Mouse (Mus musculus): ENCODE measurements around the gene Sat2. TPM values are rescaled to one million over a fixed set of nuclear protein-coding genes. Genes with fewer than 3 reads are reported as not detected.

The Sat2 gene
- polyA plus RNA-seq, 1 experiment from 2014 or later = 27.1 TPM

GRCm38 (mm10) chr11:69581814-69582213 is 40.0 kb upstream of the Sat2 start:
- peak overlapping the region; percentile 94 for H3K27ac ChIP-seq (ENCODE audit: low read length)
- 1% methylated on average over 8 of the region's 8 CpGs for WGBS

GRCm38 (mm10) chr11:69582230-69582805 is 39.5 kb upstream of the Sat2 start:
- Histone ChIP-seq H3K27me3 (ENCODE audit: control insufficient read depth, insufficient read depth, low read depth, low read length) (no peaks in the 10 kb centered on the region), H3K27ac (ENCODE audit: low read length) (no peak overlapping the region), H3K4me3 (ENCODE audit: low read depth, low read length) (peak overlapping the region; percentile 79), H3K4me2 (ENCODE audit: low read length) (peak overlapping the region; percentile 78), H3K4me1 (ENCODE audit: control insufficient read depth, insufficient read depth, low read length) (peaks cover 24% of the 10 kb centered on the region), H3K9ac (ENCODE audit: low read depth, low read length) (no peak overlapping the region; the same call in 1 of the 2 replicates), H3K36me3 (ENCODE audit: control insufficient read depth, insufficient read depth, low read length) (no peaks in the 10 kb centered on the region), H3K9me3 (replicated peaks; ENCODE audit: control insufficient read depth, low read length, poor library complexity, severe bottlenecking) (no peaks in the 10 kb centered on the region)
- 61% methylated on average over 9 of the region's 9 CpGs for WGBS
- ATAC-seq = no peak

More at GRCm38 (mm10) chr11:69581814-69582213, 40.0 kb upstream of the Sat2 start:
- Histone ChIP-seq H3K9ac (ENCODE audit: low read depth, low read length) (peak overlapping the region; percentile 60), H3K9me3 (replicated peaks; ENCODE audit: control insufficient read depth, low read length, poor library complexity, severe bottlenecking) (no peaks in the 10 kb centered on the region), H3K27me3 (ENCODE audit: control insufficient read depth, insufficient read depth, low read depth, low read length) (no peaks in the 10 kb centered on the region), H3K4me2 (ENCODE audit: low read length) (peak overlapping the region; percentile 78), H3K4me1 (ENCODE audit: control insufficient read depth, insufficient read depth, low read length) (peaks cover 29% of the 10 kb centered on the region), H3K4me3 (ENCODE audit: low read depth, low read length) (peak overlapping the region; percentile 79), H3K36me3 (ENCODE audit: control insufficient read depth, insufficient read depth, low read length) (no peaks in the 10 kb centered on the region)
- ATAC-seq = no peak

GRCm38 (mm10) chr11:69584008-69584407 is 37.8 kb upstream of the Sat2 start:
- peaks cover 10% of the 10 kb centered on the region for H3K4me1 ChIP-seq (ENCODE audit: control insufficient read depth, insufficient read depth, low read length)
- ATAC-seq = no peak
- no peak overlapping the region for H3K4me3 ChIP-seq (ENCODE audit: low read depth, low read length)
- WGBS = 89% methylated on average over 7 of the region's 7 CpGs
- no peaks in the 10 kb centered on the region for H3K27me3 ChIP-seq (ENCODE audit: control insufficient read depth, insufficient read depth, low read depth, low read length)
- peaks cover 7% of the 10 kb centered on the region; the same call in 1 of the 2 replicates for H3K36me3 ChIP-seq (ENCODE audit: control insufficient read depth, insufficient read depth, low read length)
- H3K9ac ChIP-seq (ENCODE audit: low read depth, low read length) = no peak overlapping the region
- H3K9me3 ChIP-seq (replicated peaks; ENCODE audit: control insufficient read depth, low read length, poor library complexity, severe bottlenecking) = no peaks in the 10 kb centered on the region
- H3K27ac ChIP-seq (ENCODE audit: low read length) = no peak overlapping the region
- H3K4me2 ChIP-seq (ENCODE audit: low read length) = no peak overlapping the region

- peaks cover 10% of the 10 kb centered on the region; the same call in 1 of the 2 replicates for H3K36me3 ChIP-seq (ENCODE audit: control insufficient read depth, insufficient read depth, low read length)
- no peak for ATAC-seq
Observed at GRCm38 (mm10) chr11:69584937-69585336, 36.9 kb upstream of the Sat2 start.

GRCm38 (mm10) chr11:69585718-69586325 is 36.0 kb upstream of the Sat2 start:
- WGBS = 81% methylated on average over 7 of the region's 7 CpGs
- Histone ChIP-seq H3K9me3 (replicated peaks; ENCODE audit: control insufficient read depth, low read length, poor library complexity, severe bottlenecking) (no peaks in the 10 kb centered on the region), H3K27ac (ENCODE audit: low read length) (no peak overlapping the region), H3K4me1 (ENCODE audit: control insufficient read depth, insufficient read depth, low read length) (peaks cover 6% of the 10 kb centered on the region), H3K4me3 (ENCODE audit: low read depth, low read length) (no peak overlapping the region), H3K27me3 (ENCODE audit: control insufficient read depth, insufficient read depth, low read depth, low read length) (no peaks in the 10 kb centered on the region), H3K9ac (ENCODE audit: low read depth, low read length) (no peak overlapping the region), H3K4me2 (ENCODE audit: low read length) (no peak overlapping the region), H3K36me3 (ENCODE audit: control insufficient read depth, insufficient read depth, low read length) (peaks cover 15% of the 10 kb centered on the region)
- ATAC-seq = no peak

More at GRCm38 (mm10) chr11:69584937-69585336, 36.9 kb upstream of the Sat2 start:
- no peak overlapping the region for H3K27ac ChIP-seq (ENCODE audit: low read length)
- WGBS = 95% methylated on average over 13 of the region's 13 CpGs
- no peak overlapping the region for H3K4me3 ChIP-seq (ENCODE audit: low read depth, low read length)
- no peaks in the 10 kb centered on the region for H3K9me3 ChIP-seq (replicated peaks; ENCODE audit: control insufficient read depth, low read length, poor library complexity, severe bottlenecking)
- peaks cover 6% of the 10 kb centered on the region for H3K4me1 ChIP-seq (ENCODE audit: control insufficient read depth, insufficient read depth, low read length)
- no peaks in the 10 kb centered on the region for H3K27me3 ChIP-seq (ENCODE audit: control insufficient read depth, insufficient read depth, low read depth, low read length)
- no peak overlapping the region for H3K4me2 ChIP-seq (ENCODE audit: low read length)
- no peak overlapping the region for H3K9ac ChIP-seq (ENCODE audit: low read depth, low read length)

- Histone ChIP-seq H3K27me3 (ENCODE audit: control insufficient read depth, insufficient read depth, low read depth, low read length) (no peaks in the 10 kb centered on the region), H3K9me3 (replicated peaks; ENCODE audit: control insufficient read depth, low read length, poor library complexity, severe bottlenecking) (no peaks in the 10 kb centered on the region), H3K36me3 (ENCODE audit: control insufficient read depth, insufficient read depth, low read length) (peaks cover 15% of the 10 kb centered on the region), H3K9ac (ENCODE audit: low read depth, low read length) (no peak overlapping the region), H3K4me3 (ENCODE audit: low read depth, low read length) (no peak overlapping the region), H3K27ac (ENCODE audit: low read length) (no peak overlapping the region), H3K4me1 (ENCODE audit: control insufficient read depth, insufficient read depth, low read length) (no peaks in the 10 kb centered on the region), H3K4me2 (ENCODE audit: low read length) (no peak overlapping the region)
- no peak for ATAC-seq
- WGBS = 95% methylated on average over 22 of the region's 22 CpGs
Observed at GRCm38 (mm10) chr11:69589207-69589834, 32.5 kb upstream of the Sat2 start.

- no peaks in the 10 kb centered on the region for H3K4me1 ChIP-seq (ENCODE audit: control insufficient read depth, insufficient read depth, low read length)
- peaks cover 15% of the 10 kb centered on the region for H3K36me3 ChIP-seq (ENCODE audit: control insufficient read depth, insufficient read depth, low read length)
- no peak overlapping the region for H3K27ac ChIP-seq (ENCODE audit: low read length)
- no peak overlapping the region for H3K4me3 ChIP-seq (ENCODE audit: low read depth, low read length)
- H3K9ac ChIP-seq (ENCODE audit: low read depth, low read length) = no peak overlapping the region
- WGBS = 94% methylated on average over 8 of the region's 8 CpGs
- ATAC-seq = no peak
- no peaks in the 10 kb centered on the region for H3K9me3 ChIP-seq (replicated peaks; ENCODE audit: control insufficient read depth, low read length, poor library complexity, severe bottlenecking)
- H3K27me3 ChIP-seq (ENCODE audit: control insufficient read depth, insufficient read depth, low read depth, low read length) = no peaks in the 10 kb centered on the region
- H3K4me2 ChIP-seq (ENCODE audit: low read length) = no peak overlapping the region
Observed at GRCm38 (mm10) chr11:69590622-69591021, 31.2 kb upstream of the Sat2 start.

GRCm38 (mm10) chr11:69591424-69591823 is 30.4 kb upstream of the Sat2 start:
- no peak overlapping the region for H3K27ac ChIP-seq (ENCODE audit: low read length)
- WGBS = 89% methylated on average over 3 of the region's 3 CpGs

More at GRCm38 (mm10) chr11:69591424-69591823, 30.4 kb upstream of the Sat2 start:
- H3K4me2 ChIP-seq (ENCODE audit: low read length) = no peak overlapping the region
- H3K4me1 ChIP-seq (ENCODE audit: control insufficient read depth, insufficient read depth, low read length) = no peaks in the 10 kb centered on the region
- no peaks in the 10 kb centered on the region for H3K27me3 ChIP-seq (ENCODE audit: control insufficient read depth, insufficient read depth, low read depth, low read length)
- no peak overlapping the region for H3K9ac ChIP-seq (ENCODE audit: low read depth, low read length)
- peaks cover 15% of the 10 kb centered on the region for H3K36me3 ChIP-seq (ENCODE audit: control insufficient read depth, insufficient read depth, low read length)
- H3K9me3 ChIP-seq (replicated peaks; ENCODE audit: control insufficient read depth, low read length, poor library complexity, severe bottlenecking) = no peaks in the 10 kb centered on the region
- no peak overlapping the region for H3K4me3 ChIP-seq (ENCODE audit: low read depth, low read length)
- no peak for ATAC-seq
